8 mouse cellular contexts compared by ENCODE assay signal in genomic region chr9:53609968-53610781, GRCm38 (mm10). TPM values are rescaled to one million over a fixed set of nuclear protein-coding genes. Genes with fewer than 3 reads are reported as not detected.
A peak's percentile ranks its signal among the peaks of the same experiment; 100 is the strongest.
DNase-seq lines count a peak whose midpoint lies in the region; ATAC-seq and TF ChIP-seq lines count a peak whose summit lies in the region.

Gene Acat1, minus strand, starts transcription at chr9:53610382.

- WGBS in forebrain, embryonic 12.5 days: 5% methylated on average over 46 of the region's 52 CpGs
- WGBS in heart, postnatal 0 days: 3% methylated on average over 52 of the region's 52 CpGs
- WGBS in liver, embryonic 16.5 days (ENCODE audit: insufficient replicate concordance): 4% methylated on average over 52 of the region's 52 CpGs
- WGBS in neural tube, embryonic 13.5 days: 5% methylated on average over 52 of the region's 52 CpGs

- H3K4me1 ChIP-seq in E14TG2a.4 (replicated peaks; ENCODE audit: low read depth, low read length): no peaks in the 10 kb centered on the region; the same call in 1 of the 2 replicates
- H3K4me1 ChIP-seq in forebrain, embryonic 12.5 days: peaks cover 9% of the 10 kb centered on the region
- peaks cover 21% of the 10 kb centered on the region for H3K4me1 ChIP-seq in heart, postnatal 0 days (ENCODE audit: control insufficient read depth, insufficient read depth)
- peaks cover 7% of the 10 kb centered on the region for H3K4me1 ChIP-seq in liver, embryonic 16.5 days (ENCODE audit: control insufficient read depth, low read depth, low read length)
- H3K4me1 ChIP-seq in neural tube, embryonic 13.5 days (replicated peaks): peaks cover 17% of the 10 kb centered on the region
- peaks cover 2% of the 10 kb centered on the region for H3K4me1 ChIP-seq in testis, adult 2 months (ENCODE audit: control insufficient read depth, insufficient read depth, low read length)

- ATAC-seq in forebrain, embryonic 12.5 days (ENCODE audit: low FRiP score): peak; percentile 98
- peak; percentile 98 for ATAC-seq in heart, postnatal 0 days (ENCODE audit: insufficient read depth, low read depth)
- peak; percentile 99 for ATAC-seq in liver, embryonic 16.5 days (ENCODE audit: low read depth)
- ATAC-seq in neural tube, embryonic 13.5 days (ENCODE audit: low read depth): peak; percentile 99

- H3K9ac ChIP-seq in forebrain, embryonic 12.5 days: peak within 1 kb of the TSS; percentile 65
- H3K9ac ChIP-seq in heart, postnatal 0 days (replicated peaks; ENCODE audit: low read depth, low read length): peak within 1 kb of the TSS; percentile 95
- H3K9ac ChIP-seq in liver, embryonic 16.5 days (ENCODE audit: low read depth, low read length): peak within 1 kb of the TSS; percentile 84
- peak within 1 kb of the TSS; percentile 91 for H3K9ac ChIP-seq in neural tube, embryonic 13.5 days

- DNase-seq in c-Kit-positive CD71-positive TER-119-positive erythroid progenitor cells, embryonic 14.5 days (ENCODE audit: low spot score): peak; percentile 84
- peak; percentile 93 for DNase-seq in heart, postnatal 0 days (ENCODE audit: low spot score)
- DNase-seq in kidney, postnatal 4 days: peak; percentile 96 to 97

- H3K27me3 ChIP-seq in E14TG2a.4 (ENCODE audit: insufficient read depth, low read length): peaks cover 21% of the 10 kb centered on the region
- H3K27me3 ChIP-seq in forebrain, embryonic 12.5 days: no peaks in the 10 kb centered on the region
- H3K27me3 ChIP-seq in heart, postnatal 0 days (ENCODE audit: control insufficient read depth, insufficient read depth, low read length): no peaks in the 10 kb centered on the region
- no peaks in the 10 kb centered on the region for H3K27me3 ChIP-seq in liver, embryonic 16.5 days (ENCODE audit: control insufficient read depth, insufficient read depth, low read depth, low read length)
- H3K27me3 ChIP-seq in neural tube, embryonic 13.5 days: no peaks in the 10 kb centered on the region
- no peaks in the 10 kb centered on the region for H3K27me3 ChIP-seq in testis, adult 2 months (ENCODE audit: control insufficient read depth, insufficient read depth, low read length)

- H3K36me3 ChIP-seq in E14TG2a.4 (ENCODE audit: insufficient read depth, low read length): peaks cover 18% of the 10 kb centered on the region
- peaks cover 5% of the 10 kb centered on the region for H3K36me3 ChIP-seq in forebrain, embryonic 12.5 days (replicated peaks)
- no peaks in the 10 kb centered on the region for H3K36me3 ChIP-seq in heart, postnatal 0 days (replicated peaks; ENCODE audit: control insufficient read depth, insufficient read depth, low read length)
- no peaks in the 10 kb centered on the region for H3K36me3 ChIP-seq in liver, embryonic 16.5 days (ENCODE audit: control insufficient read depth, insufficient read depth)
- H3K36me3 ChIP-seq in neural tube, embryonic 13.5 days: peaks cover 15% of the 10 kb centered on the region
- H3K36me3 ChIP-seq in testis, adult 2 months (ENCODE audit: control insufficient read depth, insufficient read depth, low read length): no peaks in the 10 kb centered on the region

- no peak for TF ChIP-seq EP300 in heart, postnatal 0 days (IDR thresholded peaks at IDR 0.05; ENCODE audit: low read depth)

- H3K27ac ChIP-seq in forebrain, embryonic 12.5 days: 0 out of 2 replicates have a peak within 1 kb of the TSS, but pooled peaks have one; percentile 31
- H3K27ac ChIP-seq in heart, postnatal 0 days (ENCODE audit: low read depth): peak within 1 kb of the TSS; percentile 98
- H3K27ac ChIP-seq in liver, embryonic 16.5 days (ENCODE audit: low read length): peak within 1 kb of the TSS; percentile 85
- peak within 1 kb of the TSS; percentile 84 for H3K27ac ChIP-seq in neural tube, embryonic 13.5 days (replicated peaks)
- H3K27ac ChIP-seq in testis, adult 2 months (ENCODE audit: control insufficient read depth, insufficient read depth, low read depth, low read length): peak within 1 kb of the TSS; percentile 75

- no peak for TF ChIP-seq CTCF in E14TG2a.4 (conservative IDR thresholded peaks at IDR 0.05; ENCODE audit: low read length)
- TF ChIP-seq CTCF in heart, postnatal 0 days (IDR thresholded peaks at IDR 0.05; ENCODE audit: low read depth): no peak
- no peak for TF ChIP-seq CTCF in testis, adult 2 months (IDR thresholded peaks at IDR 0.05; ENCODE audit: control insufficient read depth, insufficient read depth, insufficient replicate concordance, low read depth, low read length)

- peak within 1 kb of the TSS; percentile 79 for H3K4me3 ChIP-seq in E14TG2a.4 (replicated peaks; ENCODE audit: low read length)
- peak within 1 kb of the TSS; percentile 67 for H3K4me3 ChIP-seq in forebrain, embryonic 12.5 days (replicated peaks)
- peak within 1 kb of the TSS; percentile 94 for H3K4me3 ChIP-seq in heart, postnatal 0 days (ENCODE audit: low read depth, low read length)
- peak within 1 kb of the TSS; percentile 75 for H3K4me3 ChIP-seq in liver, embryonic 16.5 days (ENCODE audit: low read depth, low read length)
- H3K4me3 ChIP-seq in neural tube, embryonic 13.5 days: peak within 1 kb of the TSS; percentile 73
- H3K4me3 ChIP-seq in testis, adult 2 months (ENCODE audit: control insufficient read depth, low read depth, low read length): peak within 1 kb of the TSS; percentile 93

- TF ChIP-seq POLR2A in testis, adult 2 months (IDR thresholded peaks at IDR 0.05; ENCODE audit: control insufficient read depth, low read depth, low read length): peak; percentile 84

- H3K9me3 ChIP-seq in E14TG2a.4 (ENCODE audit: low read length): no peaks in the 10 kb centered on the region
- H3K9me3 ChIP-seq in forebrain, embryonic 12.5 days: no peaks in the 10 kb centered on the region
- H3K9me3 ChIP-seq in heart, postnatal 0 days (replicated peaks; ENCODE audit: control insufficient read depth, low read length): no peaks in the 10 kb centered on the region
- no peaks in the 10 kb centered on the region for H3K9me3 ChIP-seq in liver, embryonic 16.5 days (replicated peaks; ENCODE audit: control insufficient read depth, low read length)
- no peaks in the 10 kb centered on the region for H3K9me3 ChIP-seq in neural tube, embryonic 13.5 days

- peak within 1 kb of the TSS; percentile 82 for H3K4me2 ChIP-seq in forebrain, embryonic 12.5 days
- peak within 1 kb of the TSS; percentile 94 for H3K4me2 ChIP-seq in heart, postnatal 0 days (ENCODE audit: low read depth, low read length)
- H3K4me2 ChIP-seq in liver, embryonic 16.5 days (ENCODE audit: low read depth, low read length): peak within 1 kb of the TSS; percentile 89
- peak within 1 kb of the TSS; percentile 82 for H3K4me2 ChIP-seq in neural tube, embryonic 13.5 days

RNA-seq across cellular contexts. Expression of gene Acat1, which starts in this region (rescaled TPM):
- 79.0 and 86.2 TPM in 2 replicates for polyA plus RNA-seq in forebrain, embryonic 12.5 days (2016; fragmentation: Nextera tagmentation; extraction: Ambion mirVana)
- total RNA-seq in heart, postnatal 0 days (2014; rRNA removed; ENCODE audit: low replicate concordance): 197 and 208 TPM in 2 replicates
- polyA plus RNA-seq in heart, postnatal 0 days (2015; fragmentation: Nextera tagmentation; extraction: Ambion mirVana): 334 and 336 TPM in 2 replicates
- polyA plus RNA-seq in liver, embryonic 16.5 days (2015; fragmentation: Nextera tagmentation; extraction: Ambion mirVana): 138 and 148 TPM in 2 replicates
- 127 and 142 TPM in 2 replicates for polyA plus RNA-seq in neural tube, embryonic 13.5 days (2015; fragmentation: Nextera tagmentation; extraction: Ambion mirVana)
- 8.5 and 11.1 TPM in 2 replicates for polyA plus RNA-seq in testis, adult 2 months (2012; rRNA removed)

Comparison
In these comparisons a context has a peak if more than half of its experiments do, and no peak if none do; other contexts are left out.
1. Peak in every context shown above with its lines: DNase-seq, ATAC-seq, H3K4me3 ChIP-seq and H3K27ac ChIP-seq.
2. H3K27ac ChIP-seq: peak in every context shown above with its lines; median percentile 98 in heart, postnatal 0 days; 85 in liver, embryonic 16.5 days; 84 in neural tube, embryonic 13.5 days; 75 in testis, adult 2 months; 31 in forebrain, embryonic 12.5 days.